Mouse (Mus musculus) stomach, postnatal 0 days (tissue): ENCODE measurements around the gene Gart. TPM values are rescaled to one million over a fixed set of nuclear protein-coding genes. Genes with fewer than 3 reads are reported as not detected.

ENCODE experiments used
- ATAC-seq: fragments of 200-750 bp; cut with Nextera tagmentation; 2 replicates; pipeline ENCODE4 v1.8.0; 2017; ENCODE audit not compliant: low FRiP score, low TSS enrichment
- DNase-seq: peaks from one replicate; pipeline ENCODE4 v3.0.0-alpha.2; 2016; ENCODE audit warnings: low spot score
- H3K27ac ChIP-seq: fragments of 300-500 bp; sonication (generic); replicated peaks from 2 replicates; pipeline ENCODE4 v1.5.1; 2014; ENCODE audit warnings: mild to moderate bottlenecking, control low read depth
- H3K27me3 ChIP-seq: fragments of 300-500 bp; sonication (generic); 2 replicates; pipeline ENCODE4 v1.6.1; 2014; ENCODE audit warnings: low read length; ENCODE audit not compliant: control insufficient read depth, insufficient read depth
- H3K36me3 ChIP-seq: fragments of 300-500 bp; sonication (generic); 2 replicates; pipeline ENCODE4 v1.6.1; 2014; ENCODE audit warnings: low read length, mixed read lengths; ENCODE audit not compliant: control insufficient read depth, insufficient read depth
- H3K4me1 ChIP-seq: fragments of 300-500 bp; sonication (generic); replicated peaks from 2 replicates; pipeline ENCODE4 v1.6.1; 2014; ENCODE audit warnings: antibody characterized with exemption; ENCODE audit not compliant: control insufficient read depth, insufficient read depth
- H3K4me2 ChIP-seq: fragments of 300-500 bp; sonication (generic); replicated peaks from 2 replicates; pipeline ENCODE4 v1.6.1; 2014; ENCODE audit warnings: low read depth, mild to moderate bottlenecking, control low read depth, moderate library complexity
- H3K4me3 ChIP-seq: fragments of 300-500 bp; sonication (generic); 2 replicates; pipeline ENCODE4 v1.5.1; 2014; ENCODE audit warnings: low read depth, low read length, control low read depth
- H3K9ac ChIP-seq: fragments of 300-500 bp; sonication (generic); 2 replicates; pipeline ENCODE4 v1.6.1; 2014; ENCODE audit warnings: mild to moderate bottlenecking, low read length, control low read depth, mixed read lengths
- H3K9me3 ChIP-seq: fragments of 300-500 bp; sonication (generic); 2 replicates; pipeline ENCODE4 v1.6.1; 2016; ENCODE audit warnings: low read length; ENCODE audit not compliant: control insufficient read depth
- CTCF ChIP-seq: IDR thresholded peaks from 2 replicates; pipeline ENCODE4 v1.5.1; 2016; ENCODE audit warnings: antibody characterized with exemption, low read depth, mild to moderate bottlenecking, moderate library complexity
- EP300 ChIP-seq: optimal IDR thresholded peaks from 2 replicates; pipeline ENCODE3; 2016; ENCODE audit warnings: antibody characterized with exemption
- WGBS: fragments of 180-500 bp; shearing (Covaris S2); extraction: QIAGEN DNeasy Blood & Tissue Kit; methylation state at CpG from one replicate; pipeline ENCODE4 v1.1.7; 2014; 5-methylcytosine and 5-hydroxymethylcytosine counted together
- polyA plus RNA-seq: library from polyadenylated mRNA; unstranded; fragments of >200 nt; fragmentation: Nextera tagmentation; extraction: Ambion mirVana; gene quantifications from 2 replicates; pipeline ENCODE4 v1.2.1, GENCODE M21; 2015

Gene Gart
- polyA plus RNA-seq, 1 experiment from 2014 or later, result 36.4 TPM

DNA sequence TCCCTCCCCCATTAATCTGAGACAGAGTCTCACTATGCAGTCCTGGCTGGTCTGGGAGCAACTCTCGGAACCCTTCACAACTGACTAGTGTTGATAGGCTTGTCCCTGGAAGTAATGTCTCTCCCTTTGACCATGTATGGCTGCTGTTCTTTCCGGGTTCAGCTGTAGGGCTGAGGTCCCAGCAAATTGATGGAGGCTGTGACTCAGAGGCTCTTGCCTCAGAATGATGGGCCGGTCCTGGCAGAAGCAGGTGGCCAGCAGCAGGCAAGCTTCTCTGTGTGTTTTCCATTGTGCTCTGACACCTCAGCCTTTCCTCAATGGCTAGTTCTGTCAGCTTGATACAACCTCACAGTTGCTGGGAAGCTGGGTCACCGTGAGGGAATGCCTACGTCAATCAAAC is 34.2 kb downstream of the Gart start:
- Histone ChIP-seq H3K9me3 (no peaks in the 10 kb centered on the region), H3K27me3 (no peaks in the 10 kb centered on the region), H3K9ac (no peak overlapping the region), H3K4me1 (no peaks in the 10 kb centered on the region), H3K36me3 (no peaks in the 10 kb centered on the region), H3K4me2 (no peak overlapping the region), H3K27ac (no peak overlapping the region), H3K4me3 (no peak overlapping the region)
- no peak for DNase-seq
- ATAC-seq, result peak; percentile 62
- whole genome bisulfite sequencing, result 60% methylated on average over 5 of the region's 5 CpGs
- TF ChIP-seq EP300 (no peak), CTCF (no peak)

DNA sequence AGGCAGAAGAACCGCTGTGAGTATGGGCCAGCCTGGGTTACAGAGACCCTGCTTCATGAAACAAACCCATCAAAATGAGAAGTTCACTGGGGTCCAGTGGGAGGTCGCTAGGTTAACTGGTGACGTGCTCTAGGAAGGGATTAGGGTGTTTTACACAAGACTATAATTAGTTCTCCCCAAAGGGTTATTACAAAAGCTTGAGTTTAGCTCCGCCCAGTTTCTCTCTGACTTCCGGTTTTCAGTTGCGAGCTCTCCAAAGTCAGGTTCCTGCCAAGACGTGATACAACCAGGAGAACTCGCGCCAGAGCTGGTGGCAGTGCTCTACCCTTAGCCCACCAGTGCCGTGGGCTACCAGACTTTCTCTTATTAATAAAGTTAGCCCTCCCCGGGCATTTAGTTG is 35.5 kb downstream of the Gart start:
- no peaks in the 10 kb centered on the region for H3K9me3 ChIP-seq
- H3K27ac ChIP-seq, result no peak overlapping the region
- no peaks in the 10 kb centered on the region for H3K36me3 ChIP-seq
- TF ChIP-seq EP300 (no peak), CTCF (no peak)
- no peak overlapping the region for H3K4me2 ChIP-seq
- H3K4me1 ChIP-seq, result no peaks in the 10 kb centered on the region
- no peak overlapping the region for H3K4me3 ChIP-seq
- ATAC-seq (no peak), DNase-seq (no peak)
- no peak overlapping the region for H3K9ac ChIP-seq
- 60% methylated on average over 11 of the region's 11 CpGs for WGBS
- no peaks in the 10 kb centered on the region for H3K27me3 ChIP-seq

DNA sequence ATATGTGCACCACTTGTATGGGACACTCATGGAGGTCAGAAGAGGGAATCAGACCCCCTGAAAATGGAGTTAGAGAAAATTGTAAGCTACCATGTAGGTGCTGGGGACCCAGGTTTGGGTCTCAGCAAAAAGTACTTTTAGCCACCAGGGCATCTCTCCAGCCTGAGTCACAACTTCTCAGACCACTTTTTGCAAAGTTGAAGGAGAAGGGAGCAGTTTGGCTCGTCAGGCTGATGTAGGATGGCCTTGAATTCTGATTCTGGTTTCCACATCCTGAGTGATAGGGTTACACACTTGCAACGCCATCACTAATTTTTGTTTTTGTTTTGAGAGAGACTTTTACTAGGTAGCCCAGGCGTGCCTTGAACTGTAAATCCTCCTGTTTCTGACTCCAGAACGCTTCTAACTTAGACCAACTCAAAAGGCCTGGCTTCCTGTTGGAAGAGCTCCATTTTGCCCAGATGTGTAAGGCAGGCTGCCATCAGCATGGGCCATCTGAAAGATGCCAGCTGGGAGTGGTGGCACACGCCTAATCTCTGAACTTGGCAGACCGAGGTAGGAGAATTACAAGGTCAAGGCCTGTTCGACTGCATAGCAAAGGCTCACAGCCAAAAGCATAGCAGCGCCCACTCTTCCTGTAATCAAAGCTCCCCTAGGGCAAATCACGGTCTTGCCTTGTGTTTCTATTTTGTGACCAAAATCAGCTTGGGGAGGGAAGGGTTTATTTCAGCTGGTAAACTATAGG is 37.1 kb downstream of the Gart start:
- Histone ChIP-seq H3K4me2 (no peak overlapping the region), H3K27me3 (no peaks in the 10 kb centered on the region), H3K4me3 (no peak overlapping the region), H3K27ac (peak overlapping the region; percentile 45; the same call in 1 of the 2 replicates), H3K9ac (no peak overlapping the region), H3K9me3 (no peaks in the 10 kb centered on the region), H3K4me1 (no peaks in the 10 kb centered on the region), H3K36me3 (no peaks in the 10 kb centered on the region)
- DNase-seq (no peak), ATAC-seq (no peak)
- WGBS, result 47% methylated on average over 9 of the region's 9 CpGs
- TF ChIP-seq CTCF (no peak), EP300 (no peak)

DNA sequence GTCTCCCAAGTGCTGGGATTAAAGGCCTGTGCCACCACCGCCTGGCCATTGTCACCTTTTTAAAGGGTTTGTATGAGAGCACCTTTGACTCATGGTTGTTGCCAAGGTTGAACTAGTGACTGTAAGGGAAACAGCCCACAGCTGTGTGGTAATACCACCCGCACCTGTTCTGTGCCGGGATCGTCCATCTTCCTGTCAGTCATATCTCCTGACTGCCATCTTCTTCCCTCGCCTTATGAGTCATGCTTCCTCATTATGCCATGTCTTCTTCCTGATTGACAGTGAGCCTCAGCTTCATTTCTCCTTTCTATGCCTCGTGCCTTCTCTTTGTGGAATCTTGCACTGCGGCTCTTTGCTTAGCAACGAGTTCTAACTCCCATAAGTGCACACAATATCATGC is 39.8 kb downstream of the Gart start:
- 83% methylated on average over 8 of the region's 8 CpGs for WGBS
- H3K9ac ChIP-seq, result no peak overlapping the region
- H3K36me3 ChIP-seq, result no peaks in the 10 kb centered on the region
- no peaks in the 10 kb centered on the region for H3K9me3 ChIP-seq
- no peak overlapping the region for H3K4me2 ChIP-seq
- H3K4me3 ChIP-seq, result no peak overlapping the region
- no peaks in the 10 kb centered on the region for H3K4me1 ChIP-seq
- ATAC-seq (no peak), DNase-seq (no peak)
- no peaks in the 10 kb centered on the region for H3K27me3 ChIP-seq
- TF ChIP-seq EP300 (no peak), CTCF (no peak)
- H3K27ac ChIP-seq, result no peak overlapping the region

DNA sequence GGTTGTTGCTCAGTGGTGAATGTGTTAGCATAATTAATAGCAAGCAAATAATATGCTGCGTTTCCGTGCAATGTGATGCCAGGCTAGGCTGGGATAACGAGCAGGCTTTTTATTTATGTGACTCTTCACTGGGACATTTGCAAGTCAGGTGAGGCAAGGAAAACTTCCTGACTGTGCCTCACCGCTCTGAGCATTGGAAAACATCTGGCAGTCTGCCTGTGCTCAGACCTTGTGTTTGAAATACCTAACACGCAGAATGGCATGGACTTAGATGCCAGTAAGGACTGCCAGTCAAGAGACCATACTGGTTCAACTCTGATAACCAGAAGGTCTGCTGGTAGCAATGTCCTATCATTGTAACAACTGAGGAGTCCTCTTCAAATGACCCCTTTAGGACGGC is 41.6 kb downstream of the Gart start:
- Histone ChIP-seq H3K27me3 (no peaks in the 10 kb centered on the region), H3K4me1 (no peaks in the 10 kb centered on the region), H3K4me3 (no peak overlapping the region), H3K27ac (no peak overlapping the region), H3K9ac (no peak overlapping the region), H3K36me3 (no peaks in the 10 kb centered on the region), H3K9me3 (no peaks in the 10 kb centered on the region), H3K4me2 (no peak overlapping the region)
- ATAC-seq (no peak), DNase-seq (no peak)
- whole genome bisulfite sequencing, result 76% methylated on average over 6 of the region's 6 CpGs
- TF ChIP-seq CTCF (no peak), EP300 (no peak)

DNA sequence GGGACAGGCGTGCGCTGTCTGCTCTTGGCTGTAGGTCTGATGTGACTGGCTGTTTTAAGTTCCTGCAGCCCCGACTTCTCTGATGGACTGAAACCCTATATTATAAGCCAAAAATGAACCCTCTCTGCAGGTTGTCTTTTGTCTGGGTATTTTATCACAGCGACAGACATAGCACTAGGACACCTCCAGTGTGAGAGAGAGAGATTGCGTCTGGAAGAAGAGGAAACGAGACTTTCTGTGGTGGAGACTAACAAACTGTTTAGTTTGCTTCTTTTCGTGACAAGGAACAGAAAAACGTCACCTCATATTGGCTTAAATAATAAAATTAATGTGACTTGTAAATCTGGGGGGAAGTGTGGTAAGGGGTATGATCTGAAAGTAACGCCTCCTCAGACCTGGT is 45.1 kb downstream of the Gart start:
- Histone ChIP-seq H3K4me2 (no peak overlapping the region), H3K9me3 (no peaks in the 10 kb centered on the region), H3K27me3 (no peaks in the 10 kb centered on the region), H3K4me1 (no peaks in the 10 kb centered on the region), H3K36me3 (no peaks in the 10 kb centered on the region), H3K4me3 (no peak overlapping the region), H3K27ac (no peak overlapping the region), H3K9ac (no peak overlapping the region)
- ATAC-seq (no peak), DNase-seq (no peak)
- 53% methylated on average over 9 of the region's 9 CpGs for WGBS
- TF ChIP-seq CTCF, result no peak
- TF ChIP-seq EP300, result no peak
